Mouse (Mus musculus): ENCODE measurements around the gene Elf4. TPM values are rescaled to one million over a fixed set of nuclear protein-coding genes. Genes with fewer than 3 reads are reported as not detected.

Gene Elf4
- polyA plus RNA-seq (2012; rRNA removed) = 2.8 and 5.9 TPM in 2 replicates

DNA sequence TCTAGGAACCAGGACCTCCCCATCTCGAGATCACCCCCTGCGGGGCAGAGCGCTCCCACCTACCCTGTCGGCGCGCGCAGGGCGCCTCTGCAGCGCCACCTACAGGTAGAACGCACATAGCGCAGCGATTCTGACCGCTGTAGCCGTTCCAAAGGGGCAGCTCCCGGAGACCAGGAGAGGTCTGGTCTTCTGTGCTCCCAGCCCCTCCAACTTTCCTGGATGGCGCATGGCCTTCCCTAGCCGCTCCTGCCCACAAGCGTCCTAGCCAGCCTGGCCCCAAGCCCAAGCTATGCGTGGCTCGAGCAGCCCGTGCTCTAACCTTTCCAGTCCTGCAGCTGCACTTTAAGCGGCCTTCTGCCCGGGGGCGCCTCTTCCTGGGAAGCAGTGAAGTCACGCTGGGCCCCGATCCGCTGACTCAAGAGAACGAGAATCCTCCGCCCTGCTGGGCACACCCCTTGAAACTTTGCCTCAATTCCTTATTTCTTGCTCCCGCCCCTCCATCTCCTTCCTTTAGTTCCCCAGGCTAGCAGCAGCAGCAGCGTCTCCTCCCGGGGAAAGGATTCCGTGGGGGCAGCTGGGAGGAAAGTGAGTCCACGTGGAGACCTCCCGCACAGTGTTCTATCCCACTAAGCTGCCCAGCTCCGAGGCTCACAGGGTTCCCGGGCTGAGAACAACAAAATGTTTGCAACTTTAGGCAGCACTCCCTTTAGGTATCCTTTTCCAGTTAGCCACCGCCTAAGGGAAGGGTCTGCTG, at the start of gene Elf4:
Elf4 (minus strand) TSS at position 379 of the 754 bp plus-strand sequence.

Other genes starting within 250 kb of the Elf4 start
- gene Utp14a, start 206.3 kb downstream of the Elf4 start, polyA plus RNA-seq (2012; rRNA removed) = 19.8 and 21.5 TPM in 2 replicates
- gene Bcorl1, start 121.8 kb downstream of the Elf4 start, polyA plus RNA-seq (2012; rRNA removed) = 7.8 and 8.4 TPM in 2 replicates
- 37.9 and 41.1 TPM in 2 replicates for gene Aifm1, start 50.4 kb upstream of the Elf4 start, polyA plus RNA-seq (2012; rRNA removed)
- 71.4 and 83.6 TPM in 2 replicates for gene Rab33a, start 56.2 kb upstream of the Elf4 start, polyA plus RNA-seq (2012; rRNA removed)
- 38.5 and 39.7 TPM in 2 replicates for gene Zfp280c, start 131.4 kb upstream of the Elf4 start, polyA plus RNA-seq (2012; rRNA removed)
- 28.0 and 32.4 TPM in 2 replicates for gene Slc25a14, start 160.3 kb upstream of the Elf4 start, polyA plus RNA-seq (2012; rRNA removed)
- gene Gpr119, start 211.3 kb upstream of the Elf4 start, polyA plus RNA-seq (2012; rRNA removed) = 0.05 TPM in 1 of 2 replicates, not detected in the other
- gene Rbmx2, start 231.9 kb upstream of the Elf4 start, polyA plus RNA-seq (2012; rRNA removed) = 14.4 and 16.8 TPM in 2 replicates

Data from central nervous system, embryonic 14 days (tissue).